Mouse (Mus musculus): Measurements from ENCODE around the gene Olfr1445.

The Olfr1445 gene

GRCm38 (mm10) chr19:12883555-12883954 lies at the start of gene Olfr1445:
Gene Olfr1445, plus strand, starts transcription at chr19:12883855.
- no peak for DNase-seq

GRCm38 (mm10) chr19:12838507-12838906 lies 45.1 kb upstream of the Olfr1445 start:
- DNase-seq: no peak

DNA sequence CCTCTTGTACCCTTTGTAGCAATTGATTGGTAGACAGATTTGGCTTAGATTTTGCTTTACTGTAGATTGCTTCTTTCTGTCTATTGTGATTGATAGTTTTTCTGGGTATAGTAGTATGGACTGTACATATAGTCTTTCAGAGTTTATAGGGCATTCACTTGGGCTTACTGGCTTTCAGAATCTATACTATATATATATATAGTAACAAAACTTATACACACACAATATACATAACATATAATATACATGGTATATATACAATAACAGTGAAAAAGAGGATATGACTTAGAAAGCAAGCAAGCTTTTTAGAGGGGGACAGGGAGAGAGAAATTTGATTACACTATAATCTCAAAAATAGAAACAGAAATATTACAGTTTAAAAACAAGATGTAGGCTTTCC lies 37.3 kb upstream of the Olfr1445 start, which contains the start of gene Gm5244:
Gene Gm5244, plus strand, starts transcription at position 301 of the 400 bp plus-strand sequence.
- DNase-seq: no peak

GRCm38 (mm10) chr19:12856983-12857382 lies 26.7 kb upstream of the Olfr1445 start, which contains the start of gene Olfr1444:
Gene Olfr1444, plus strand, starts transcription at chr19:12857283.
- DNase-seq: no peak

- no peak for DNase-seq
Observed at GRCm38 (mm10) chr19:12893424-12893823, 9.8 kb downstream of the Olfr1445 start, which contains the start of gene Olfr1446. Gene Olfr1446, minus strand, starts transcription at chr19:12893524.

GRCm38 (mm10) chr19:12903643-12904042 lies 20.0 kb downstream of the Olfr1445 start, which contains the start of gene Olfr1447:
Gene Olfr1447, minus strand, starts transcription at chr19:12903743.
- no peak for DNase-seq

DNA sequence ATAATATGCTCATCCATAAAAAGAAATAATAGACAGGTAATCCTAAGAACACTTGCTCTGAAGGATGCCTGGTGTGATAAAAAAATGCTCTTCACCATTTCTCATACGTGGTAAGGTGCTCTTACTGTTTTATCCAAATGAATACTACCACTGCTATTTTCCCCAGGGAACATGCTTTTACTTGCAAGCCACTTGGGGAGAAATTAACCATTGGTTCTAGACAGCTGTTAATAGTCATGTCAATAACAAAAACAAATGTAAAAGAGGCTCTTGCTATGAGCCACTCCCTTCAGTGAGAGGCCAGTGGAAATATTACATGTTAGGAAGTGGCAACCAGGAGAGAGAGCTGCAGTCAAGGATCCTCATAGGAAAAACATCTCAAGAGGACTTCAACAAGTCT lies 40.7 kb downstream of the Olfr1445 start, which contains the start of gene Olfr1448:
Gene Olfr1448, minus strand, starts transcription at position 101 of the 400 bp plus-strand sequence.
- no peak for DNase-seq

DNA sequence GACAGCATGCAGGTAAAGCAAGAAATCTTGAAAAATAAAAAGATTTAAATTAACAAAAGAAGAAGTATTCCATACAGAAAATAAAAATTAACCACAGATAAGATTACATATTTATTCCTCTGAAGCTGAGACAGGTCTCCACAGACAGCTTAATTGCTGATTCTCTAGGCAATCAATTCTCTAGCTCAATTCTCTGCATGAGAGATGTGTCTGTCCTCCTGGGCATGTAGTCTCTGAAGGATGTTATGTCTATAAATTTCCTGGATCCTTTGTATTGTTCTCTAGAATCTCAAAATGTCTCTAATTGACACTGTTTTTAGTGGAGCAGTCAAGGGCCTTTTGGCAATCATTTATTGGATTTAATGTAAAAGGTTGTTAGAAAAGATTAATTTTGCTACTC lies 46.9 kb downstream of the Olfr1445 start, which contains the start of gene Olfr1449:
Gene Olfr1449, plus strand, starts transcription at position 301 of the 400 bp plus-strand sequence.
- DNase-seq: no peak
